Mouse (Mus musculus): ENCODE results near the gene Aen.

Gene Aen

GRCm38 (mm10) chr7:78887431-78887842, 8.2 kb upstream of the Aen start:
- intact Hi-C loops (cut with DNase I) = loop anchor here (5.0 to 10.0 kb wide), 2 partner anchors 40 to 303 kb away; partner anchors contain the start of gene Det1

GRCm38 (mm10) chr7:78890641-78891040, 5.0 kb upstream of the Aen start:
- intact Hi-C loops (cut with DNase I) = loop anchor here (2.0 kb wide), 1 partner anchor 100 kb away; no protein-coding TSS in a partner anchor

DNA sequence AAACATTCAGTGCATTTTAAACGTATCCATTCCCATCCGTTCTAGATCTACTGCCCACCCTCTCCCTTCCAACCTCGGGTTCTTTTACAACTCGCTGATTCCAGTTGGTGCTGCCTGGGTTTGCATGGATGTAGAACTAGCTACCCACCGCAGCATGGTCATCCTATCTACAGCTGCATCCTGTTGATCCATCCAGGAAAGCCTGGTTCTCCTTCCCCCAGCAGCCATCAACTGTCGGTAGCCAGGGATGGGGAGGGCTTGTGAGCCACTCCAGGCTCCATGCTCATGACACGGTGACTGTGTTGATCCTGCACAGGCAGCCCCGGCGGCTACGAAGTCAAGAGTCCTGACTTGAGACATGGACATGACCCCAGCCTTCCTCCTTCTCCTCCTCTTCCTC, 1.7 kb upstream of the Aen start:
- intact Hi-C loops (cut with DNase I) = no loop called here

DNA sequence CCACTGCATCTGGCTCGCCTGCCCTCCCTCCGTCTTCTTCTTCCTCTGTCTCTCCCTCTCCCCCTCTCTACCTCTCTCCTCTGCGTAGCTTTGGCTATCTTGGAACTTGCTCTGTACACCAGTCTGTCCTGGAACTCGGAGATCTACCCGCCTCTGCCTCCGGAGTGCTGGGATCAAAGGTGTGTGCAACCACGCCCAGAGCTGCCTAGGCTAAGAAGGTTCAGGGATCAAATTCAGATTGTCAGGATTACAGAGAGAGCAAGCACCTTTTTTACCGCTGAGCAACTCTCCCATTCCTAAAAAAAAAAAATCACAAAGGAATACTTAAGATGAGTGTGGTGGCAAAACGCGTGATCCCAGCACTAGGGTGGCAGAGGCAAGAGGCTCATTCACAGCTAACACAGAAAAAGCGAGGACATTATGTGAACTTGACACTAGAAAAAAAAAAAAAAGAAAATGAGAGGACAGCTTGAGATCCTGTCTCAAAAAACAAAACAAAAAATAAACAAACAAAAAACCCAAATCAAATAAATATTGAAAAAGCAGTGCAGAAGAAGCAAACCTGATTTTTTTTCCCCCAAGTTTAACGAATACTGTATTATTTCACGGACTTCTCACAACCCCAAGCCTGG, 517 bp upstream of the Aen start:
- intact Hi-C loops (cut with DNase I) = no loop called here

- intact Hi-C loops (cut with DNase I) = no loop called here
Measured at GRCm38 (mm10) chr7:78897567-78897966, 1.9 kb downstream of the Aen start.

GRCm38 (mm10) chr7:78903174-78903870, 7.7 kb downstream of the Aen start:
- intact Hi-C loops (cut with DNase I) = no loop called here

- intact Hi-C loops (cut with DNase I) = no loop called here
Measured at GRCm38 (mm10) chr7:78904175-78904574, 8.5 kb downstream of the Aen start.

GRCm38 (mm10) chr7:78909026-78909425, 13.4 kb downstream of the Aen start:
- intact Hi-C loops (cut with DNase I) = no loop called here

GRCm38 (mm10) chr7:78910336-78911098, 14.9 kb downstream of the Aen start:
- intact Hi-C loops (cut with DNase I) = no loop called here

- intact Hi-C loops (cut with DNase I) = no loop called here
Measured at GRCm38 (mm10) chr7:78911209-78911608, 15.6 kb downstream of the Aen start.

- intact Hi-C loops (cut with DNase I) = no loop called here
Measured at GRCm38 (mm10) chr7:78912253-78912973, 16.8 kb downstream of the Aen start.

DNA sequence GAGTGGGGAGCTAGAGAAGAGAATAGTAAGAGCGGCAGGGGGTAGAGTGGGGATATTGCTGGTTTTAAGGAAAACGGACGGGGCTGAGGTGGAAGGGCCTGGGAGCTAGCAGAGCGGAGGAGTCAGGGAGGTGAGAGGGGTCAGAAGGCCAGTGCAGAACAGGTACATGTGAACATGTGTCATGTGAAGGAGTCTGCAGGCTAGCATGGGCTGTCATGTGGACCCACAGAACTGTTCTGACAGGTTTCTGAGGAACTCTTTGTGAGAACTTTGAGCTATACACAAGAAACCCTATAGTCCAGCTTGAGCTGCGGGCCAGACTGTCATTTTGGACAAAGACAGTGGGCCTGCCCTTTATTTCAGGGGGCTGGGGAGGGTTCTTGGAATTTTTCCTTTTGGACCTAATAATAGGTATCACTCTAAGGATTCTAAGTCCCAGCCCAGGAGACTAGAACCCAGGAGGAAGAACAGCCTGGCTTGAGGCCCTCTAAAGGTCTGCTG, 17.4 kb downstream of the Aen start, which contains the start of gene Isg20:
Isg20 (plus strand) TSS at position 451 of the 501 bp plus-strand sequence.
- intact Hi-C loops (cut with DNase I) = no loop called here

- intact Hi-C loops (cut with DNase I) = no loop called here
Measured at GRCm38 (mm10) chr7:78913649-78914544, 18.2 kb downstream of the Aen start.

- intact Hi-C loops (cut with DNase I) = no loop called here
Measured at GRCm38 (mm10) chr7:78914545-78914845, 18.8 kb downstream of the Aen start.

DNA sequence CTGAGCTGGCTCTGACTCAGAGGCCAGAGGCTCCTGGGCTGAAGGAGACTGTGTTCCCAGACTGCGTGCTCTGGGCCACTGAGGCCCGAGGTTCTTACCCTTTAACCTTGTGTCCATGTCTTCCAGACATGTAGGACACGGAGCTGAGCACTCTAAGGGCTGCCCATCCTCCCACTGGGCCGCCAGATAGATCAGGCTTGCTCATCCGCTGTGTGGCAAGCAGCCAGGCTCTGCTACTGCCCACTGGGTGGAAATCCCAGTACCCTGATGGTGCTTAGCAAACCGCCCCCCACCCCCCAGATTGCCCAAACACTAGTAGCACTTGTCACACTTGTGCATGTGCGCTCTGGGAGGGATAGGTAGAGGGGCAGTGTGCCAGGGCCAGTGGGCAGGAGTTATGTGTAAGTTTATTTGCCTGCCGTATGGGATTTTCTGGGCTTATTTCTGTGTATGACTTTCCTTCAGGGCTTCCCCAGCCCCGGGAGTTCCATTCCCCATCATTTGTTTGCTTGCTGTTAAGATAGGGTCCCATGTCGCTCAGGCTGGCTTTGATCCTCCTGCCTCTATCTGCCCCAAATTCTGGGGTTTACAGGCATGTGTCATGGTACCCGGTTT, 19.3 kb downstream of the Aen start:
- intact Hi-C loops (cut with DNase I) = no loop called here

DNA sequence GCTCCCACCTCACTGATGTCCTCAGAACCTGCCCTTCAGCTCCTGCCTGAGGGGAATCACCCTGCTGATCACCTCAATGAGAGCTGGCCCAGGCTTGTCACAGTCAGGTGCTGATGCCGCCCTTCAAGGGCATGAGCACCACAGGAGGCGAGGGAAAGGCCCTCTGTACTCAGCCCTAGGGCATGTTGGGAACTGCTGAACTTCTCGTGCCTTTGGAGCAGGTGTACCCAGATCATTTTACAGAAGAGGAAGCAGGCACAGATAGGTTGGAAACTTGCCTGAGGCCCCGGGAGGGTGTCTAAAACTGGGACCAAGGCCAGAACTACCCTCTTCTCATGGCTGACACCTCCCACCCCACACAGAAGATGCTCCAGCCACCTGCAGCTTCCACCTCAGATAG, 23.0 kb downstream of the Aen start:
- intact Hi-C loops (cut with DNase I) = no loop called here

DNA sequence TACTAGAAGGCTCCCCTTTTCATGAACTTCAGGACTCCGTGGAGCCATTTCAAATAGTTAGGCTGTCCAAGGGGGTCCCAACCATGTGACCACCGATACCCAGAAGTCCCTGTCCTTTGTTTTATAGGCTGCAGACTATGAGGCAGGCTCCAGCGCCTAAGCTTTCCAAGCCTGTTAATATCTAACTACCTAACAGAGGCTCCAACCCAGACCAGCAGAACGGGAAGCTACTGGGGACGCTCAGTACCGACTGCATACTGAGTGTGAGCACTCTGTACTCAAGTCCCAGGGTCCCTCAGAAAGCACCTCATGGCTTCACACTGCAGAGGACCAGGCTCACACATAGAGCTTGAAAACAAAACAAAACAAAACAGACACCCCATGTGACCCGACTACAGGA, 26.9 kb downstream of the Aen start:
- intact Hi-C loops (cut with DNase I) = loop anchor here (5.0 kb wide), 1 partner anchor 305 kb away; no protein-coding TSS in a partner anchor

DNA sequence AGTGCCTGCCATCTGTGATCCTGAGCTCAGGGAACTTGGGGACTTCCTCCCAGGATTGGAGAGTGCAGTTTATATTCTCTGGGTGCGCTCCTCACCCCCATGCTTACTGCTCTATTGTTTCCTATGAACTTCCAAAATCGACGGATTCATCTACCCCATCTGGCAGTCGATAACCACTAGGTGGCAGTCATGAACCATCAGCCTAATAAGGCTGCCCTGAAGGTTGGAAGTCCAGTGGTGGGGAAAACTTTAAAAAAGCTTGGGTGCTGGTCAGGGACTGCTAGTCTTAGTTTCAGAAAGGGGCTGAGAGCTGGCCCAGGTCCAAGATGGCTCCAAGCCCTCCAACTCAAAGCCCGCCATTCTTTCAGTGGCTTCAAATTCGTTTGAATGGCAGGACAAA, 28.6 kb downstream of the Aen start:
- intact Hi-C loops (cut with DNase I) = loop anchor here (1.0 to 5.0 kb wide), 2 partner anchors 156 to 303 kb away; no protein-coding TSS in a partner anchor

DNA sequence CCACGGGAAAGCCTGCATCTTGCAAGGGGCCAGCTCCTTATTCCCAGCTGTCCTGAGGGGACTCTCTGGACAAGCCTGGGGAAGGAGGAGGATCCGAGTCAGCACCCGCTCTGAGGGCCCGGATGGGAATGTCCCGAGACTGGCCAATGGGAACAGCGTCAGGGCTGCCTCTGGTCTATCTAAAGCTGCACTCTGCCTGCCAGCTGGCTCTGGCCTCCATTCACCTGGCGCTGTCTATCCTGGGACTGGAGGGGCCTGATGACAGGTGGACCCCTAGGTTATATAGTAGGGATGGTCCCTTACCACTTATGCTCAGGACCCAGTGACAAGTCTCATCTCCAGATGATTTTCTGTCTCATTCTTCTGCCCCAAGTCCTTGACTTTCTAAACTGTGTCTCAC, 29.1 kb downstream of the Aen start:
- intact Hi-C loops (cut with DNase I) = loop anchor here (1.0 to 5.0 kb wide), 2 partner anchors 156 to 303 kb away; no protein-coding TSS in a partner anchor

DNA sequence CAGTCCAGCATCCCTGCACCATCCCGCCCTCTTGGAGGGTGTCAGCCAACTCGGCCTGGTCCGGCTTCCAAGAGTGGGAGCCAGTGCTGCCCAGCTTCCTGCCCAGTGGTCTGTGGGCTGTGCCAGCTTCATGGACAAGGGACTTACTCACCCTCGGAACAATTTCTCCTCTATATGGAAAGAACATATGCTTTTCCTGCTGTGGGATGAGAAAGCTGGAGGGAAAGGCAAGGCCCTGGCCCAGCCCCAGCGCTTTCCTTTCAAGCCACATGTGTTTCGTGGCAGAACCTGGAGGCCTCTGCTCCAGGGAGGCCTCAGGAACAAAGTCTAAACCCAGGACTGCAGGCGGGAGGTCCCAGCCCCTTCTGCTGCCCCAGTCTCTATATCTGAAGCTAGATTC, 30.0 kb downstream of the Aen start:
- intact Hi-C loops (cut with DNase I) = no loop called here

All from adrenal gland (tissue).